Mouse (Mus musculus): ENCODE measurements around the gene Dazl. TPM values are rescaled to one million over a fixed set of nuclear protein-coding genes. Genes with fewer than 3 reads are reported as not detected.

Dazl gene
- 0.18 and 1.6 TPM in 2 replicates for total RNA-seq (2021)
- long read RNA-seq: 0 reads

- DNase-seq: no peak
Measured at GRCm38 (mm10) chr17:50293241-50293731, at the start of gene Dazl. Gene Dazl, minus strand, starts transcription at chr17:50293636.

- DNase-seq: no peak
Measured at GRCm38 (mm10) chr17:50341850-50342544, 48.6 kb upstream of the Dazl start.

- no peak for DNase-seq
Measured at GRCm38 (mm10) chr17:50338901-50339300, 45.5 kb upstream of the Dazl start.

GRCm38 (mm10) chr17:50335776-50336175 lies 42.3 kb upstream of the Dazl start:
- DNase-seq: no peak

GRCm38 (mm10) chr17:50334694-50335093 lies 41.3 kb upstream of the Dazl start:
- DNase-seq: no peak

- DNase-seq: no peak
Measured at GRCm38 (mm10) chr17:50332012-50332300, 38.5 kb upstream of the Dazl start.

GRCm38 (mm10) chr17:50331171-50332011 lies 38.0 kb upstream of the Dazl start:
- peak; percentile 49 for DNase-seq

- no peak for DNase-seq
Measured at GRCm38 (mm10) chr17:50330245-50330644, 36.8 kb upstream of the Dazl start.

GRCm38 (mm10) chr17:50324658-50325057 lies 31.2 kb upstream of the Dazl start:
- DNase-seq: no peak

GRCm38 (mm10) chr17:50318810-50319209 lies 25.4 kb upstream of the Dazl start:
- no peak for DNase-seq

- no peak for DNase-seq
Measured at GRCm38 (mm10) chr17:50316216-50317150, 23.0 kb upstream of the Dazl start.

- DNase-seq: no peak
Measured at GRCm38 (mm10) chr17:50310148-50310802, 16.8 kb upstream of the Dazl start.

GRCm38 (mm10) chr17:50309512-50310072 lies 16.2 kb upstream of the Dazl start:
- DNase-seq: no peak

- no peak for DNase-seq
Measured at GRCm38 (mm10) chr17:50308880-50309279, 15.4 kb upstream of the Dazl start.

- DNase-seq: no peak
Measured at GRCm38 (mm10) chr17:50308059-50308647, 14.7 kb upstream of the Dazl start.

- no peak for DNase-seq
Measured at GRCm38 (mm10) chr17:50302867-50303266, 9.4 kb upstream of the Dazl start.

- no peak for DNase-seq
Measured at GRCm38 (mm10) chr17:50300171-50300841, 6.9 kb upstream of the Dazl start.

- DNase-seq: no peak
Measured at GRCm38 (mm10) chr17:50298821-50299220, 5.4 kb upstream of the Dazl start.

- DNase-seq: peak; percentile 15
Measured at GRCm38 (mm10) chr17:50294726-50295125, 1.3 kb upstream of the Dazl start.

GRCm38 (mm10) chr17:50292661-50293171 lies 720 bp downstream of the Dazl start:
- DNase-seq: peak; percentile 93
